Mouse (Mus musculus): Measurements from ENCODE around the gene Glp2r. TPM values are rescaled to one million over a fixed set of nuclear protein-coding genes. Genes with fewer than 3 reads are reported as not detected.

Gene Glp2r
- polyA plus RNA-seq, 1 experiment from 2014 or later, result not detected

DNA sequence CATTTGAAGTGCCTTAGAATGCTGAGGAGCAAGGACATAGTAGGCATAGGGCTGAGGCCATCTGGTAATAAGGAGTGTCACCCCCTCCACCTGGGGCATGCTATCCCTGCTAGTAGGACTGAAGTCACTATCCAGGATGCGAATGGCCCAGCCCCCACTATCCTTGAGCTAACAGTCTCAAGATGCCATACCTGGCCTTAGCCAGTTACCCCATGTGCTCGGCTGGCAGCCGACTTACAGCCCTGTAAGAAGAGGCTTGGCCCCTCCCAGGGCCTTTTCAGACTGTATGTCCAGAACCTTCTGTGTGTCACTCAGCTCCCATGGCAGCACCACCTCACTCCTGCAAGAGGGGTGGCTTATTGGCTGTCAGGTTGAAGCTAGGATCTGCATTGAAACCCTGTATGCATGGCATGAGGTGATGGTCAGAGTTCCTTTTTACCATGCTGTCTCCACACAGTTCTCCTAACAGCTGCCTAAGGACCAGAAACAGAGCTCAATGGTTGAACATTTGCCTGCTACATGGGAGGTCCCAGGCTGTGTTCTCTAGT is 102.4 kb downstream of the Glp2r start:
- H3K27ac ChIP-seq, result no peak overlapping the region
- no peak overlapping the region for H3K4me2 ChIP-seq (replicated peaks)
- no peaks in the 10 kb centered on the region for H3K27me3 ChIP-seq (replicated peaks)
- no peaks in the 10 kb centered on the region for H3K36me3 ChIP-seq
- no peak for ATAC-seq (ENCODE audit: low FRiP score, low read depth)
- H3K4me3 ChIP-seq, result no peak overlapping the region
- no peaks in the 10 kb centered on the region for H3K9me3 ChIP-seq
- H3K9ac ChIP-seq, result no peak overlapping the region
- WGBS, result 88% methylated on average over 3 of the region's 3 CpGs
- no peaks in the 10 kb centered on the region for H3K4me1 ChIP-seq

DNA sequence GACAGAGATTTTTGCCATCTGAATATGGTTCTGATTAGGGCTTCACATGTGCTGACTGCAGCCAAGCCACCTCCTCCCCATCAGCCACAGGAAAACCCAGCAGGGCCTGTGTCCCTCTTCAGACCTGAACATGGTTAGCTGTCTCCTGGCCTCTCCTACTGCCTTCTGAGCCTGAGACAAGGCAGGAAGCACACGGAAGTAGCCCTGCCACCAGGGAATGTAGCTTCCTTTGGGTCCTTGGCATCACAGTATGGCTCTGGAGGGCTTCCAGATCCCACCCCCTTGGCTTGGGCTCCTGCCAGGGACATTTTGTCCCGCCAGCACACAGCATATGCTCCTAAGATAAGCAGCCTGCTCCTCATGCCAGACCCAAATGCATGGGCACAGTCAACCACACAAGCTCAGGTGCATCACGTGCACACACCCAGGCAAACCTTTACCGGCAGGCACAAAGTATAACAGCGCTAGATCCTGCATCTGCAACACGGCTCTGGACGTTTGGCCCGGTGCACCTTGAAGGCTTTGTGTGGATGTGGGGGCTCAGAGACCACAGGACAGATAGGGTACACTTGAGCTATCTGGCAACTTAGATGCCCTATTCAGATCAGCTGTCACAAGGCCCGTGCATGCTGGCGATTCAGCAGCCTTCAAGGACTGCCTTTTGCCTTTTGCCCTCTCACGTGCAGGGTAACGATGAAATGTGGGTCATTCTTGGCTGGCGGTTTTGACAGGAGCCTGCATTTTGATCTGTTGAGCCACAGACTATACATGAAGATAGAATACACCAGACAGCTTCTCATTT is 103.2 kb downstream of the Glp2r start:
- H3K27ac ChIP-seq, result no peak overlapping the region
- H3K36me3 ChIP-seq, result no peaks in the 10 kb centered on the region
- H3K9ac ChIP-seq, result no peak overlapping the region
- WGBS, result 90% methylated on average over 13 of the region's 13 CpGs
- no peaks in the 10 kb centered on the region for H3K4me1 ChIP-seq
- no peak overlapping the region for H3K4me3 ChIP-seq
- no peak overlapping the region for H3K4me2 ChIP-seq (replicated peaks)
- no peak for ATAC-seq (ENCODE audit: low FRiP score, low read depth)
- no peaks in the 10 kb centered on the region for H3K27me3 ChIP-seq (replicated peaks)
- H3K9me3 ChIP-seq, result no peaks in the 10 kb centered on the region

DNA sequence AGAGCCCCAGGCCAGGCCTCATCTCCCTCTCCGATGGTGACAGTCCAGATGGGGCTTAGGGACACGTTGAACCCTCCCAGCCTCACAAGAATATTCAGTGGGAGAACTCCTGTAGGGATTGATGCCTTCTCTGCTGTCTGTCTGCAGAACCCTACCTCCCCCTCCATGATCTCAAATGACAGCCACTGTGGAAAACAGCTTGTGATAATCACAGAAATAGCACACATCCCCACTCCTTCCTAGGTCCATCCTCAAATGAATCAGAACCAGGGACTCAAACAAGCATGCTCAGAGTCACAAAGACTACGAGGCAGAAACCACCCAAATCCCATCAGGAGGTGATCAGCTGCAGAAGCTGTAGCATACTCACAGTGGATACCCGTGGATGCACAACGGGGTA is 104.8 kb downstream of the Glp2r start:
- no peak overlapping the region for H3K4me3 ChIP-seq
- no peaks in the 10 kb centered on the region for H3K36me3 ChIP-seq
- 83% methylated on average over 5 of the region's 5 CpGs for WGBS
- no peaks in the 10 kb centered on the region for H3K4me1 ChIP-seq
- H3K27ac ChIP-seq, result no peak overlapping the region
- no peak overlapping the region for H3K4me2 ChIP-seq (replicated peaks)
- no peaks in the 10 kb centered on the region for H3K27me3 ChIP-seq (replicated peaks)
- H3K9me3 ChIP-seq, result no peaks in the 10 kb centered on the region
- H3K9ac ChIP-seq, result no peak overlapping the region
- ATAC-seq (ENCODE audit: low FRiP score, low read depth), result no peak

DNA sequence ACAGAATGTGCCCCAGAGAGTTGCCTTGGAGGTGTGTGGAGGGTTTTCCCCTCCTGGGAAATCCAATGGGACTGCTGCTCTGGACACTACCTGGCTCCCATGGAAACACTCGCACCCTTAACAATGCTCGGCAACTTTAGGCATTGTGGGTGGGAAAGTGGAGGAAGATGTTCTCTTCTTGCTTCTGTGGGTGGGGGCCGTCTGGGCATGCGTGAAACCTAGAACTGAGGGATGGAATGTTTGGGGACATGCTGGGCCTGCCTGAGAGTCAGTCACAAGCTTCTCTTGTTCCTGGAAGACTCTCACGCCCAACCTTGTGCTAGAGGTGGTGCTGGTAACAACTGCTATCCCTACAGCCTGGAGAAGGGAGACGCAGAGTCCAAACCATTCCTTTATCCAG is 106.0 kb downstream of the Glp2r start:
- Histone ChIP-seq H3K4me1 (no peaks in the 10 kb centered on the region), H3K4me2 (replicated peaks) (no peak overlapping the region), H3K27me3 (replicated peaks) (no peaks in the 10 kb centered on the region), H3K36me3 (no peaks in the 10 kb centered on the region), H3K4me3 (no peak overlapping the region), H3K9ac (no peak overlapping the region), H3K9me3 (no peaks in the 10 kb centered on the region), H3K27ac (no peak overlapping the region)
- ATAC-seq (ENCODE audit: low FRiP score, low read depth), result no peak
- 84% methylated on average over 6 of the region's 6 CpGs for WGBS

DNA sequence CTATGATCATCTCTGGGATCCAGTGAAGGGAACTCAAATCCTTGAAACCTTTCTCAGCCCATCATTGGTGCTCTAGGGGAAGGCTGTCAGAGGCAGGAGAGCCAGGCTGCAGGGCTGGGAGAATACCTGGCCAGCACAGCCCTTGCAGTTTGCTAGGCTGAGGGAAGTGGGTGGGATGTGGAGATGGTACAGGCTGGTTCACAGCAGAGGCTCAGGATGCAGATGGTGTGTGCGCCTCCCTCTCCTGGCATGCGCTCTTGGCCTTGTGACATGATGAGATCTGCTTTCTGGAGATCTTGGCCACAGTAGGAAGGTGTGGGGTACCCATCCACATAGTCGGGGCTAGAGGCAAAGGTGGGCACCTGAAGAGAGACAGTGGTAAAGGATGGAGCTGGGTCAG is 106.7 kb downstream of the Glp2r start:
- 88% methylated on average over 3 of the region's 3 CpGs for WGBS
- Histone ChIP-seq H3K27me3 (replicated peaks) (no peaks in the 10 kb centered on the region), H3K9me3 (no peaks in the 10 kb centered on the region), H3K4me1 (no peaks in the 10 kb centered on the region), H3K4me3 (no peak overlapping the region), H3K4me2 (replicated peaks) (no peak overlapping the region), H3K9ac (no peak overlapping the region), H3K36me3 (no peaks in the 10 kb centered on the region), H3K27ac (no peak overlapping the region)
- no peak for ATAC-seq (ENCODE audit: low FRiP score, low read depth)

DNA sequence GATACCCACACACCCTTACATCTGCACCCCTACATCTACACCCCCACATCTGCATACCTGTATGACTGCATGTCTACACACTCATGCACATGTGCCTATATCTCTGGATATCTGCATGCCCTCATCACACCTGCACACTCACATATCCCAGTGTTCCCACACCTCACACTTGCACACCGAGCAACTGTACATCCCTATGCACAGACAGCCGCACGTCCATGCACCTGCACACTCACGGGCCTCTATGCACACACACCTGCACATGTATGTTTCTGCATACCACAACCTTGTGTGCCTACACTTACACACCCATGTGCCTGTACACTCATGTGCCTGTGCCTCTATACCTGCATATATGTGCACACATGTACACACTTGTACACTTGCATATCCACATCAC is 107.5 kb downstream of the Glp2r start:
- WGBS, result 93% methylated on average over 4 of the region's 4 CpGs
- ATAC-seq (ENCODE audit: low FRiP score, low read depth), result no peak

DNA sequence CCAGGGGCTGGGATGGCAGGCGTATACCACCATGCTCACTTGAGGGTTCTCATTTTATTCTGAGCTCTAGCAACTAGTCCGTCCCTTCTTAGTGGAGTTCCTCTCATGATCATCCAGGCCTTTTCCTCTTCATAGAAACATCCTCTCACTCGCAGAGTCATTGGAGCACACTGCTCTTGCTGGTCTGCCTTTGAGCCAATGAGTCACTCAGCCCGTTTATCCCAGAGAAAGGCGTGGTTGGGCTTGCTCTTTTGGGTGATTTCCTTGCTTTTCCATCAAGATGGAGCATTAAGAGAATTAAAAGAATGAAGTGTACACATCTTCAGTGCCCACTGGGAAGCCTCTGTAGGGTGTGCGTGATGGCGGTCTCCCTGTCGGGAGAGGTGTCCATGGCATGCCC is 109.5 kb downstream of the Glp2r start:
- no peaks in the 10 kb centered on the region for H3K4me1 ChIP-seq
- no peaks in the 10 kb centered on the region for H3K27me3 ChIP-seq (replicated peaks)
- H3K36me3 ChIP-seq, result no peaks in the 10 kb centered on the region
- no peak overlapping the region for H3K9ac ChIP-seq
- no peak overlapping the region for H3K4me2 ChIP-seq (replicated peaks)
- H3K9me3 ChIP-seq, result no peaks in the 10 kb centered on the region
- H3K4me3 ChIP-seq, result no peak overlapping the region
- 93% methylated on average over 8 of the region's 8 CpGs for WGBS
- no peak for ATAC-seq (ENCODE audit: low FRiP score, low read depth)
- no peak overlapping the region for H3K27ac ChIP-seq

More for the DNA sequence above, 107.5 kb downstream of the Glp2r start:
- no peak overlapping the region for H3K4me3 ChIP-seq
- no peak overlapping the region for H3K27ac ChIP-seq
- no peaks in the 10 kb centered on the region for H3K9me3 ChIP-seq
- no peak overlapping the region for H3K4me2 ChIP-seq (replicated peaks)
- H3K36me3 ChIP-seq, result no peaks in the 10 kb centered on the region
- H3K9ac ChIP-seq, result no peak overlapping the region
- no peaks in the 10 kb centered on the region for H3K4me1 ChIP-seq
- H3K27me3 ChIP-seq (replicated peaks), result no peaks in the 10 kb centered on the region

DNA sequence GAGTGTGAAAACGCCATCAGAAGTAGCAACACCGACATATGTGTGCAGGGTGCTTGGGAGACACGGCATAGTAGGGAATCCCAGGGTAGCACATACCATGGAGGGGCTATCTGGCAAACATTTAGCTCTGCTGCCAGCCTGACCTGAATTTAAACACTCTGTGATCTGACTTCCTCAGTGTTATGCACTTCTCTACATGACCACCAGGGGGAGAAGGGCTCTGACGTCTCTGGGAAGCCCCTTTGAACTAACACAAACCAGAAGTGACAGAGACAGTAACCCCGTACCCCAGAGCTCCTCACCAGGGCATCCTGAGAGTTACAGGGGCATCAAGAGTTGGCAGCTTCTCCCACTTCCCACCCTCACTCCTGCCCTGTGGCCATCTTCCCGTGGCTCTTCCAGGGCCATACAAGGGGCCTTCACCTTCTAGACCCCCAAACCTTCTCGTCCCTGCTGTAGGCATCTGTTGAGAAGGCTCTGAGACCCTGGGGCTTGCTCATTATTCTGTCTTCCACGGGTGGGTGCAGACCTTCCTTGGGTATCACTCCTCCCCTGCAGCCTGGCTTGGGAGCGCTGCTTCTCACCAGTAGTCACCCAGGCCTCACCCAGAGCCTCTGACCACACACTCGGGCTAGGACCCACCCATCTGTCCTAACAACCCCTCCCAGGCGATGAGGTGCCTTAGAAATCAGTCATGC is 113.1 kb downstream of the Glp2r start:
- H3K4me1 ChIP-seq, result no peaks in the 10 kb centered on the region; the same call in 1 of the 2 replicates
- no peak overlapping the region for H3K4me2 ChIP-seq (replicated peaks)
- H3K27me3 ChIP-seq (replicated peaks), result no peaks in the 10 kb centered on the region
- H3K36me3 ChIP-seq, result no peaks in the 10 kb centered on the region
- peak; percentile 56; the same call in 1 of the 2 replicates for ATAC-seq (ENCODE audit: low FRiP score, low read depth)
- H3K9ac ChIP-seq, result no peak overlapping the region
- H3K9me3 ChIP-seq, result no peaks in the 10 kb centered on the region
- H3K4me3 ChIP-seq, result no peak overlapping the region
- no peak overlapping the region for H3K27ac ChIP-seq
- 45% methylated on average over 11 of the region's 11 CpGs for WGBS

DNA sequence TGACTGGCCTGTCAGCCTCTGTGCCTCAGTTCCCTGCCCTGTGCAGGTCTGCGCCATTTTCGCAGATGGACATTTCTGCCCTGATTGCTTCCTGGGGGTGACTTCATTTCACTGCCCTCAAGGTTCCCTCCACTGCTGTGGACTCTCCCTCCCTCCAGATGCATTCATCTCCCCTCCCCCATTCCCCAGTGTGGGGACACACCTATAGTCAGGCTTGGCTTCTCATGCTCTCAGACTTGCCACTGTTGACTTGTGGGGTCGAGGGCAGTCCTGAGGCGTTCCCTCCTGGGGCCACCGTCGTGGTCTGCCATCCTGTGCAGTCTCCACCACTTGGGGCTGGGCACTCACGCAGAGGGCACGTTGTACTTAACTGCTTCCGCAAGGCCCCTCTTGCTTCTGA is 114.1 kb downstream of the Glp2r start:
- H3K36me3 ChIP-seq, result no peaks in the 10 kb centered on the region
- no peaks in the 10 kb centered on the region for H3K9me3 ChIP-seq
- H3K4me2 ChIP-seq (replicated peaks), result no peak overlapping the region
- WGBS, result 92% methylated on average over 9 of the region's 9 CpGs
- no peak for ATAC-seq (ENCODE audit: low FRiP score, low read depth)
- no peaks in the 10 kb centered on the region for H3K27me3 ChIP-seq (replicated peaks)
- H3K4me3 ChIP-seq, result no peak overlapping the region
- H3K9ac ChIP-seq, result no peak overlapping the region
- peaks cover 6% of the 10 kb centered on the region; the same call in 1 of the 2 replicates for H3K4me1 ChIP-seq
- H3K27ac ChIP-seq, result no peak overlapping the region

DNA sequence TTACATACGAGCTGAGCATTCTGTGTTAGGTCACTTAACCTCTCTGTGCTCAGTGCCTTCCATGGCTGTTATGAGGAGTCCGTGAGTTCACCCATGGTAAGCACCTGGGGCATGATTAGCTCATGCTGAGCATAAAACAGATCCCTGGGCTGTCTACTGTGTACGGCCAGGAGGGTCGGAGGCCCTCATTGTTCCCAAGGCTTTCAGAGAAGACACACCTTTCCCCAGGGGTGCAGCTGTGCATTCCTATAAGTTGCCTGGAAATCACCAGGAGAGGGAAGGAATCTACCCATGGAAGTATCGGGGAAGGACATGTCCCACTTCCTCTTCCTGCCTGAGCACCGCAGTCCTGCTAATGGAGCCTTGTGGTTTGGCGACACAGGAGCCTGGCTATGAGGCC is 114.6 kb downstream of the Glp2r start:
- no peak overlapping the region for H3K27ac ChIP-seq
- no peak for ATAC-seq (ENCODE audit: low FRiP score, low read depth)
- H3K4me2 ChIP-seq (replicated peaks), result no peak overlapping the region
- H3K27me3 ChIP-seq (replicated peaks), result no peaks in the 10 kb centered on the region
- H3K9me3 ChIP-seq, result no peaks in the 10 kb centered on the region
- H3K4me3 ChIP-seq, result no peak overlapping the region
- H3K36me3 ChIP-seq, result no peaks in the 10 kb centered on the region
- H3K9ac ChIP-seq, result no peak overlapping the region
- WGBS, result 84% methylated on average over 7 of the region's 7 CpGs
- H3K4me1 ChIP-seq, result peaks cover 6% of the 10 kb centered on the region; the same call in 1 of the 2 replicates

DNA sequence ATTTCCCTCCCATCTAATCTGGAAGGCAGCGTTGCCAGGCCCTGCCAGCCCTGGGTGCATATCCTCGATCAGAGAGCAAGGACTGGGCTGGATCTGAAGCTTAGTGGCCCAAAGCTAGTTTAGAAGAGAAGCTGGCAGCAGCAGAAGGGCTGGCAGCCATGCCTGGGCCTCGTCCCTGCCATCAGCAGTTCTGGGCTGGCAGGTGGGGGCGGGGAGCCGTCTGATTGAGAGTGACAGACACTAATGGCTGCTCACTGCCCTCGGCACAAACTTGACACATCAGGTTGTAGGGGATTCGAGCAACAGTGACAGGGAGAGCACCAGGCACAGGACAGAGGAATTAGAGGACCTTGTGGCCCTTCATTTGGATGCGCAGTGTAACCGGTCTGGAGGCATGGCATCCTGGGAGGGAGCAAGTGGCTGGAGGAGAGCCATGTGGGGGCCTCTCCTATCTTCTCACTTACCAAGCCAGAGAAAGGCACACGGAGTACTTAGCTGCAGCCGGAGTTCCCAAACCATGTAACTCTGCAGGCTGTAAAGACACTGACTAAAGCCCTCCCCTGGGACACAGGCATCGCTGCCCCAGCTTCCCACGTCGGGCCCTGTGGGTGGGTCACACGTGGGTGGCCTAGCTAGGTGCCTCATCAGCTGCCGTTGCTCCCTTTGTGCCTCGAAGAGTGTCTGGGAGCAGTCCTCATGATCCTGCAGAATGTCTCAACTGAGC is 115.6 kb downstream of the Glp2r start:
- Histone ChIP-seq H3K9ac (no peak overlapping the region), H3K4me1 (peaks cover 6% of the 10 kb centered on the region; the same call in 1 of the 2 replicates), H3K27ac (no peak overlapping the region), H3K4me2 (replicated peaks) (no peak overlapping the region), H3K4me3 (no peak overlapping the region), H3K9me3 (no peaks in the 10 kb centered on the region), H3K27me3 (replicated peaks) (no peaks in the 10 kb centered on the region), H3K36me3 (no peaks in the 10 kb centered on the region)
- ATAC-seq (ENCODE audit: low FRiP score, low read depth), result no peak
- 77% methylated on average over 17 of the region's 17 CpGs for WGBS

DNA sequence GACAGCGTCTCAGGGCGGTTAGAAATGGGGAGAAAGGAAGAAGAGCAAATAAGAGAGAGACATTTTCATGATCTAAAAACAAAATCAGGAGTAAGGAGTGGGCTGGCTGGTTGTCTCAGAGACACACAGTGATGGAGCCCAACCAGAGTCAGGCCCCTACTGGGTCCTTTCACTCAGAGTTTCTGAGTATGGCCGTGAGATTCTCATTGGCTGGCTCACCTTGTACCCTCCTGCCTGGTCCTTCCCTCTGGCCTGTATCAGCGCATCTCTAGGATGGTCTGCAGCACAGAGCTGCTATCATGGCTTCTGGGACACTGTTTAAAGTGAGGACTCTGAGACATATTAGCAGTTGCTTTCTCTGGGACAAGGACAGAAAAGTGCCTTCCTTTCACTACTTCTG is 116.4 kb downstream of the Glp2r start:
- H3K27ac ChIP-seq, result no peak overlapping the region
- H3K4me3 ChIP-seq, result no peak overlapping the region
- ATAC-seq (ENCODE audit: low FRiP score, low read depth), result no peak
- no peak overlapping the region for H3K9ac ChIP-seq
- 87% methylated on average over 4 of the region's 4 CpGs for WGBS
- no peaks in the 10 kb centered on the region for H3K9me3 ChIP-seq
- peaks cover 6% of the 10 kb centered on the region; the same call in 1 of the 2 replicates for H3K4me1 ChIP-seq
- H3K4me2 ChIP-seq (replicated peaks), result no peak overlapping the region
- H3K36me3 ChIP-seq, result no peaks in the 10 kb centered on the region
- H3K27me3 ChIP-seq (replicated peaks), result no peaks in the 10 kb centered on the region

Data from neural tube, embryonic 12.5 days (tissue).